Mouse (Mus musculus) limb, embryonic 14.5 days (tissue): ENCODE measurements around the gene Med13l. TPM values are rescaled to one million over a fixed set of nuclear protein-coding genes. Genes with fewer than 3 reads are reported as not detected.

Experiments
- ATAC-seq: fragments of 200-750 bp; cut with Nextera tagmentation; 2 replicates; pipeline ENCODE4 v1.8.0; 2017; ENCODE audit warnings: low read depth, moderate number of reproducible peaks, moderate TSS enrichment; ENCODE audit not compliant: low FRiP score
- DNase-seq: peaks from one replicate; pipeline ENCODE4 v3.0.0-alpha.2; 2015; ENCODE audit warnings: low spot score
- H3K27ac ChIP-seq: fragments of 300-500 bp; sonication (generic); replicated peaks from 2 replicates; pipeline ENCODE4 v1.5.1; 2014; ENCODE audit warnings: low read depth, mild to moderate bottlenecking, low read length, moderate library complexity, mixed read lengths
- H3K27me3 ChIP-seq: fragments of 300-500 bp; sonication (generic); 2 replicates; pipeline ENCODE4 v1.6.1; 2014; ENCODE audit warnings: low read length, mixed read lengths; ENCODE audit not compliant: control insufficient read depth, insufficient read depth
- H3K36me3 ChIP-seq: fragments of 300-500 bp; sonication (generic); 2 replicates; pipeline ENCODE4 v1.6.1; 2014; ENCODE audit warnings: mild to moderate bottlenecking, low read length, moderate library complexity, mixed read lengths; ENCODE audit not compliant: control insufficient read depth, insufficient read depth
- H3K4me1 ChIP-seq: fragments of 300-500 bp; sonication (generic); 2 replicates; pipeline ENCODE4 v1.6.1; 2014; ENCODE audit warnings: antibody characterized with exemption, low read length, mixed read lengths; ENCODE audit not compliant: control insufficient read depth, insufficient read depth
- H3K4me2 ChIP-seq: fragments of 300-500 bp; sonication (generic); replicated peaks from 2 replicates; pipeline ENCODE4 v1.6.1; 2014; ENCODE audit warnings: low read depth, mild to moderate bottlenecking, low read length, moderate library complexity; ENCODE audit not compliant: severe bottlenecking
- H3K4me3 ChIP-seq: fragments of 300-500 bp; sonication (generic); replicated peaks from 2 replicates; pipeline ENCODE4 v1.5.1; 2014; ENCODE audit warnings: low read length
- H3K9ac ChIP-seq: fragments of 300-500 bp; sonication (generic); 2 replicates; pipeline ENCODE4 v1.6.1; 2014; ENCODE audit warnings: mild to moderate bottlenecking, low read depth, low read length, moderate library complexity; ENCODE audit not compliant: severe bottlenecking
- H3K9me3 ChIP-seq: fragments of 300-500 bp; sonication (generic); 2 replicates; pipeline ENCODE4 v1.6.1; 2016; ENCODE audit warnings: low read length; ENCODE audit not compliant: control insufficient read depth
- POLR2A ChIP-seq: fragments of 200-500 bp; IDR thresholded peaks from 2 replicates; pipeline ENCODE4 v1.8.0; 2012; ENCODE audit warnings: inconsistent platforms, mild to moderate bottlenecking, moderate library complexity, borderline replicate concordance; ENCODE audit not compliant: insufficient read depth, insufficient read length; ENCODE audit errors: extremely low read depth
- WGBS: fragments of 180-500 bp; shearing (Covaris S2); extraction: QIAGEN DNeasy Blood & Tissue Kit; methylation state at CpG from one replicate; pipeline ENCODE4 v1.1.7; 2014; 5-methylcytosine and 5-hydroxymethylcytosine counted together
- polyA plus RNA-seq, 2 experiments: library from polyadenylated mRNA; depleted of rRNA in 1 of 2; stranded (reverse) in 1 of 2; unstranded in 1 of 2; fragments of >200 nt; fragmentation: Nextera tagmentation in 1 of 2; extraction: Ambion mirVana in 1 of 2; gene quantifications; 2 replicates each; pipeline versions ENCODE4 v1.2.1 to v1.2.3; 2012 to 2014

Gene Med13l
- polyA plus RNA-seq, 2 experiments: 17.8 to 19.8 TPM

DNA sequence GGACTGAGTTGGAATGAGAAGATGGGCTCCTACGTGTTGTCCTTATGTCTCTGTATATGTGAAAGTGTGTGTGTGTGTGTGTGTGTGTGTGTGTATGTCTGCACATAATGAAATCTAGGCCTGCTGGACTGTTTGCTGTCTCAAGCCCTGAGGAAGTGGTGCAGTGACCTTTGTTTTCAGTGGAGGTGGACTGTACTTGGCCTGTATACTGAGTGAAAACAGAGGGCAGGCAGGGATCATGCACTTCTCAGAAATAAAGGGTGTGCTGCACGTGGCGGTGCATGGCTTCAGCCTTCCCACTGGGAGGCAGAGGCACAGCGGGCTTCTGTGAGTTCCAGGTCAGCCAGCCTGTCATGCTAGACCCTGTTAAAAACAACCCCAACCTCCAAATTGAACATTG is 11.0 kb downstream of the Med13l start:
- TF ChIP-seq POLR2A: no peak
- Histone ChIP-seq H3K27me3 (no peaks in the 10 kb centered on the region), H3K9ac (no peak overlapping the region), H3K27ac (no peak overlapping the region), H3K36me3 (no peaks in the 10 kb centered on the region), H3K4me3 (no peak overlapping the region), H3K4me1 (peaks cover 69% of the 10 kb centered on the region), H3K4me2 (no peak overlapping the region), H3K9me3 (no peaks in the 10 kb centered on the region)
- ATAC-seq (no peak), DNase-seq (no peak)
- 61% methylated on average over 4 of the region's 4 CpGs for WGBS

DNA sequence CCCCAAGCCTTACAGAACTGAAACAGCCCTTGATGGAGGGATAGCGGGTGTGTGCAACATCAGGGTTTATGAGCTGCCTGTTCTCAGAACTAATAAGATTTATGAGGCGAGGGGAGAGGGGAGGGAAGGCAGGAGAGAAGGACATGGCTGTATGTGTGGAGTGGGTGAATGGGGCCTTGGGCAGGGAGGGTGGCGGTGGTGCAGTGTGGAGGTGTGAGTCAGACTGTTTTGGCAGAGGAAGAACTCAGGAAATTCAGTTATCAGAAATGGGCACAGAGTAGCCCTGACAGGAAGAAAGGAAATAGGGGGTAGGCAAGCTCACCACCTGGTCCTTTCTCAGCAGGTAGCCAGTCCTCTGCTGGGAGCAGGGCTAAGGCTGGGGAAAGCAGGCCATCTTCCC is 13.8 kb downstream of the Med13l start:
- Histone ChIP-seq H3K9me3 (no peaks in the 10 kb centered on the region), H3K4me2 (no peak overlapping the region), H3K4me1 (peaks cover 45% of the 10 kb centered on the region), H3K27ac (no peak overlapping the region), H3K27me3 (no peaks in the 10 kb centered on the region), H3K4me3 (no peak overlapping the region), H3K9ac (no peak overlapping the region), H3K36me3 (no peaks in the 10 kb centered on the region)
- DNase-seq (no peak), ATAC-seq (no peak)
- TF ChIP-seq POLR2A: no peak
- WGBS: 13% methylated on average over 3 of the region's 3 CpGs

DNA sequence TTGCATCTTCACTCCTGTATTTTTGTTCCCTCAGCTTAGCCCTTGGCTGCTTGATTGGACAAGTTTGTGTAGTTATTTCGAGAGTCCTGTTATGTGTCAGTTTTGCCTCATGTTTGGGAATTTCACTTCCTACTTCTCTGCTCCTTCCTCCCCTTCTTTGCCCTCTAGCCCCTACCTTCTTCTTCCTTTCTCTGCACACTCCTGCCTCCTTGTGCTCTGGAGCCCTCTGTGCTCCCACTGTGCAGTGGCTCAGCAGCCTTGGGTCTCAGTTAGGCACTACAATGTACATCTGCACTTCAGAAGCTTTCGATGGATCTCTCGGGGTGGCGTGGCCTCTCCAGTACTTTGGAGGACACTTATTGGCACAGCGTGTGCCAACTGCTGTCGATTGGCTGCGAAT is 14.5 kb downstream of the Med13l start:
- H3K9me3 ChIP-seq: no peaks in the 10 kb centered on the region
- no peak overlapping the region for H3K4me2 ChIP-seq
- peaks cover 38% of the 10 kb centered on the region for H3K4me1 ChIP-seq
- no peak overlapping the region for H3K4me3 ChIP-seq
- ATAC-seq (no peak), DNase-seq (no peak)
- no peaks in the 10 kb centered on the region for H3K27me3 ChIP-seq
- no peak for TF ChIP-seq POLR2A
- WGBS: 74% methylated on average over 7 of the region's 7 CpGs
- no peak overlapping the region for H3K9ac ChIP-seq
- no peaks in the 10 kb centered on the region for H3K36me3 ChIP-seq
- H3K27ac ChIP-seq: no peak overlapping the region

DNA sequence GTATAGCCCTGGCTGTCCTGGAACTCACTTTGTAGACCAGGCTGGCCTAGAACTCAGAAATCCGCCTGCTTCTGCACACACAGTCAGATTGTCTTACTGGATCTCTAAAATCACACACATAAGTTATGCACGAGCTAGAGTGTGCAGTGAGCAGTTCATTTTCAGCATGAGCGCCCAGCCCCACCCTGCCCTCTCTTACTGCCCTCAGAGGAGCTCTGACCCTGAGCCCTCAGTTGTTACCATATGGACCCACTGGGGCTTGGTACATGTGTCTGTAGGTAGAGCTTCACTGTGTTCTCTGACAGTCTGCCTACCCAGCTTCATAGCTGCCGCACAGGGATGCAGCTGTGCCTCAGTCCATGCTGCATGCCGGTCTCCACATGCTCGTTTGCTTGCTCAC is 15.4 kb downstream of the Med13l start:
- no peaks in the 10 kb centered on the region for H3K27me3 ChIP-seq
- H3K4me3 ChIP-seq: no peak overlapping the region
- no peak overlapping the region for H3K9ac ChIP-seq
- H3K4me2 ChIP-seq: no peak overlapping the region
- no peaks in the 10 kb centered on the region for H3K9me3 ChIP-seq
- H3K36me3 ChIP-seq: no peaks in the 10 kb centered on the region
- H3K27ac ChIP-seq: no peak overlapping the region
- no peak for TF ChIP-seq POLR2A
- WGBS: 68% methylated on average over 6 of the region's 6 CpGs
- peaks cover 31% of the 10 kb centered on the region for H3K4me1 ChIP-seq
- no peak for ATAC-seq
- DNase-seq: no peak

DNA sequence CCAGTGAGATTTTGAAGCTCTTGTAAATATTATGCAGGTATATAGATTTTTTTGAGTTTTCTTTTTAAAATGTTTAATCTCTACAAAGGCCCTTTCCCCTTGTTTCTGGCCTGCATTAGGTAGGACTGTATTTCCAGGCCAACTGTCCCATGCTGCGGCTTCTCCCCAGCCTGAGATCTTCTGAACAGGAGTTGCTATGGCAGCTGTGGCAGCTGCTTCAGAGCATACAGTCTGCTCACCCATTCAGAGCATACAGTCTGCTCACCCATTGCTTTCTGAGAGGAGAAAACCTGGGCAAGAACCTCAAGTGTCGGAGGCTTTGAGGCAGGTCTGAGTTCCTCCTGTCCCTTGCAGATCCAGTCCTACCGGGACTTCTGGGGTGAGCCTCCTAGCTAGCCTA is 16.3 kb downstream of the Med13l start:
- no peaks in the 10 kb centered on the region for H3K9me3 ChIP-seq
- no peak overlapping the region for H3K27ac ChIP-seq
- H3K27me3 ChIP-seq: no peaks in the 10 kb centered on the region
- H3K36me3 ChIP-seq: no peaks in the 10 kb centered on the region
- ATAC-seq (no peak), DNase-seq (no peak)
- no peak overlapping the region for H3K4me3 ChIP-seq
- TF ChIP-seq POLR2A: no peak
- peaks cover 27% of the 10 kb centered on the region for H3K4me1 ChIP-seq
- 74% methylated on average over 3 of the region's 3 CpGs for WGBS
- H3K9ac ChIP-seq: no peak overlapping the region
- H3K4me2 ChIP-seq: no peak overlapping the region

DNA sequence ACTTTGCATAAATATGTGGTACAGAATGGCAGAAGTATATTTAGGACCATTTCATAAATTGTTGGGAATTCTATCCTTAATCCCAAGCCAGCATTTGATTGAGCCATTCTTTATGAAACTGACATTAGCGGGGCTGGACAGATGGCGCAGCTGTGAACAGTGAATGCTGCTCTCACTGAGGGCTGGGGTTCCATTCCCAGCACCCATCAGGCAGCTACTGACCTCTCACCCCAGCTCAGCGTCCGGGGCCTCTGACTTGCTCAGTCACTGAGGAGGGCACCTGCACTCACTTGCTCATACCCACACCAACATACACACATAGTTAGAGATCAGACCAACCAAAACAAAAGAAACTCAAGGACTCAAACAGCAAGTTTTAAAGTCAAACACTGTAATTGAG is 24.9 kb downstream of the Med13l start:
- no peak for TF ChIP-seq POLR2A
- no peak overlapping the region for H3K4me2 ChIP-seq
- DNase-seq (no peak), ATAC-seq (no peak)
- no peak overlapping the region for H3K27ac ChIP-seq
- no peak overlapping the region for H3K4me3 ChIP-seq
- no peak overlapping the region for H3K9ac ChIP-seq
- H3K4me1 ChIP-seq: peaks cover 34% of the 10 kb centered on the region
- H3K36me3 ChIP-seq: no peaks in the 10 kb centered on the region
- no peaks in the 10 kb centered on the region for H3K27me3 ChIP-seq
- H3K9me3 ChIP-seq: no peaks in the 10 kb centered on the region
- 70% methylated on average over 4 of the region's 4 CpGs for WGBS
